Mouse (Mus musculus) olfactory bulb, adult 2 months (tissue): ENCODE measurements at regions not wholly inside any gene's neighbourhood (a gene's known extent, or its start where the extent isn't known, plus 50 kb on each side); places are given as distances from the start of the nearest gene placed in this dataset.

Experiments
- CTCF ChIP-seq: fragments of 200-500 bp; IDR thresholded peaks from 2 replicates; pipeline ENCODE4 v1.5.1; 2012; ENCODE audit warnings: low read depth, mild to moderate bottlenecking, low read length, moderate library complexity; ENCODE audit not compliant: insufficient read depth
- POLR2A ChIP-seq: fragments of 200-500 bp; IDR thresholded peaks from 2 replicates; pipeline ENCODE4 v1.6.1; 2012; ENCODE audit warnings: mild to moderate bottlenecking, low read depth, low read length, moderate library complexity; ENCODE audit not compliant: insufficient read depth

- TF ChIP-seq CTCF (no peak), POLR2A (no peak)
These were observed 178.9 kb upstream of the Mrps10 start for GRCm38 (mm10) chr17:47189770-47190169.
